Mouse (Mus musculus): ENCODE measurements around the gene Tfpi.

Gene Tfpi

GRCm38 (mm10) chr2:84476577-84476976 lies at the start of gene Tfpi:
TSS of gene Tfpi (minus strand) at chr2:84476775.
- DNase-seq (ENCODE audit: low read depth), result no peak

- DNase-seq (ENCODE audit: low read depth), result no peak
Observed at GRCm38 (mm10) chr2:84526221-84526620, 49.6 kb upstream of the Tfpi start.

GRCm38 (mm10) chr2:84525806-84526205 lies 49.2 kb upstream of the Tfpi start:
- DNase-seq (ENCODE audit: low read depth), result no peak

- no peak for DNase-seq (ENCODE audit: low read depth)
Observed at GRCm38 (mm10) chr2:84525047-84525446, 48.5 kb upstream of the Tfpi start.

GRCm38 (mm10) chr2:84523994-84524393 lies 47.4 kb upstream of the Tfpi start:
- DNase-seq (ENCODE audit: low read depth), result no peak

- no peak for DNase-seq (ENCODE audit: low read depth)
Observed at GRCm38 (mm10) chr2:84523103-84523865, 46.7 kb upstream of the Tfpi start.

- no peak for DNase-seq (ENCODE audit: low read depth)
Observed at GRCm38 (mm10) chr2:84519514-84520067, 43.0 kb upstream of the Tfpi start.

- DNase-seq (ENCODE audit: low read depth), result no peak
Observed at GRCm38 (mm10) chr2:84518767-84519166, 42.2 kb upstream of the Tfpi start.

- DNase-seq (ENCODE audit: low read depth), result no peak
Observed at GRCm38 (mm10) chr2:84513281-84513680, 36.7 kb upstream of the Tfpi start.

- DNase-seq (ENCODE audit: low read depth), result peak; percentile 35
Observed at GRCm38 (mm10) chr2:84511508-84511907, 34.9 kb upstream of the Tfpi start.

- no peak for DNase-seq (ENCODE audit: low read depth)
Observed at GRCm38 (mm10) chr2:84511036-84511435, 34.5 kb upstream of the Tfpi start.

GRCm38 (mm10) chr2:84504954-84505394 lies 28.4 kb upstream of the Tfpi start:
- DNase-seq (ENCODE audit: low read depth), result peak; percentile 70

- no peak for DNase-seq (ENCODE audit: low read depth)
Observed at GRCm38 (mm10) chr2:84504285-84504684, 27.7 kb upstream of the Tfpi start.

GRCm38 (mm10) chr2:84498921-84499320 lies 22.3 kb upstream of the Tfpi start:
- DNase-seq (ENCODE audit: low read depth), result no peak

GRCm38 (mm10) chr2:84495108-84495507 lies 18.5 kb upstream of the Tfpi start:
- no peak for DNase-seq (ENCODE audit: low read depth)

- DNase-seq (ENCODE audit: low read depth), result no peak
Observed at GRCm38 (mm10) chr2:84493626-84494025, 17.1 kb upstream of the Tfpi start.

GRCm38 (mm10) chr2:84491715-84492114 lies 15.1 kb upstream of the Tfpi start:
- DNase-seq (ENCODE audit: low read depth), result no peak

GRCm38 (mm10) chr2:84487705-84488291 lies 11.2 kb upstream of the Tfpi start:
- no peak for DNase-seq (ENCODE audit: low read depth)

- DNase-seq (ENCODE audit: low read depth), result peak; percentile 83
Observed at GRCm38 (mm10) chr2:84481863-84482262, 5.3 kb upstream of the Tfpi start.

- peak; percentile 91 for DNase-seq (ENCODE audit: low read depth)
Observed at GRCm38 (mm10) chr2:84479036-84479435, 2.5 kb upstream of the Tfpi start.

- DNase-seq (ENCODE audit: low read depth), result no peak
Observed at GRCm38 (mm10) chr2:84477759-84478158, 1.2 kb upstream of the Tfpi start.

GRCm38 (mm10) chr2:84476131-84476530 lies 444 bp downstream of the Tfpi start:
- no peak for DNase-seq (ENCODE audit: low read depth)

- no peak for DNase-seq (ENCODE audit: low read depth)
Observed at GRCm38 (mm10) chr2:84475601-84476000, 974 bp downstream of the Tfpi start.
